ENCODE assay signal across 8 mouse cellular contexts in genomic region chr16:90283905-90284891, GRCm38 (mm10). TPM values are rescaled to one million over a fixed set of nuclear protein-coding genes. Genes with fewer than 3 reads are reported as not detected.
DNase-seq lines count a peak whose midpoint lies in the region; ATAC-seq and TF ChIP-seq lines count a peak whose summit lies in the region.

Gene Scaf4, minus strand, starts transcription at chr16:90284503.

- peak within 1 kb of the TSS; percentile 58 for H3K4me3 ChIP-seq in bone marrow, adult 2 months (replicated peaks; ENCODE audit: control insufficient read depth, low read depth, low read length)
- H3K4me3 ChIP-seq in embryonic facial prominence, embryonic 15.5 days (replicated peaks), result peak within 1 kb of the TSS; percentile 100
- peak within 1 kb of the TSS; percentile 100 for H3K4me3 ChIP-seq in kidney, embryonic 14.5 days (ENCODE audit: low read length)
- H3K4me3 ChIP-seq in limb, embryonic 15.5 days, result peak within 1 kb of the TSS; percentile 100

- H3K4me1 ChIP-seq in bone marrow, adult 2 months (ENCODE audit: control insufficient read depth, insufficient read depth, low read length), result peaks cover 2% of the 10 kb centered on the region
- peaks cover 37% of the 10 kb centered on the region for H3K4me1 ChIP-seq in embryonic facial prominence, embryonic 15.5 days
- peaks cover 26% of the 10 kb centered on the region; the same call in 1 of the 2 replicates for H3K4me1 ChIP-seq in kidney, embryonic 14.5 days (ENCODE audit: control insufficient read depth, insufficient read depth, low read length)
- H3K4me1 ChIP-seq in limb, embryonic 15.5 days, result peaks cover 38% of the 10 kb centered on the region

- DNase-seq in 416B (ENCODE audit: low read depth), result peak; percentile 90
- peak; percentile 94 to 96 for DNase-seq in heart, adult 9 months (ENCODE audit: low spot score in 2 of 2)
- DNase-seq in monocyte, adult 2 months (ENCODE audit: low read depth in 1 of 2, low spot score in 2 of 2), result peak; percentile 87 to 92
- DNase-seq in spleen, postnatal 36 days (ENCODE audit: low spot score in 2 of 2), result peak; percentile 94

- under 1% methylated on average over 111 of the region's 123 CpGs for WGBS in bone marrow, adult 2 months
- under 1% methylated on average over 110 of the region's 123 CpGs for WGBS in embryonic facial prominence, embryonic 15.5 days
- under 1% methylated on average over 100 of the region's 123 CpGs for WGBS in kidney, embryonic 14.5 days
- WGBS in limb, embryonic 15.5 days, result under 1% methylated on average over 110 of the region's 123 CpGs

- TF ChIP-seq CTCF in bone marrow, adult 2 months (IDR thresholded peaks at IDR 0.05; ENCODE audit: control insufficient read depth, insufficient read depth, low read length), result no peak

- no peaks in the 10 kb centered on the region for H3K9me3 ChIP-seq in embryonic facial prominence, embryonic 15.5 days (replicated peaks)
- H3K9me3 ChIP-seq in kidney, embryonic 14.5 days (ENCODE audit: control insufficient read depth, low read length), result no peaks in the 10 kb centered on the region
- no peaks in the 10 kb centered on the region for H3K9me3 ChIP-seq in limb, embryonic 15.5 days

- peak; percentile 77; the same call in 1 of the 2 replicates for TF ChIP-seq POLR2A in bone marrow, adult 2 months (IDR thresholded peaks at IDR 0.05; ENCODE audit: borderline replicate concordance, control insufficient read depth, low read depth, low read length)

- H3K9ac ChIP-seq in embryonic facial prominence, embryonic 15.5 days, result peak within 1 kb of the TSS; percentile 80
- peak within 1 kb of the TSS; percentile 99 for H3K9ac ChIP-seq in kidney, embryonic 14.5 days (ENCODE audit: low read depth, low read length)
- H3K9ac ChIP-seq in limb, embryonic 15.5 days, result peak within 1 kb of the TSS; percentile 96

- no peaks in the 10 kb centered on the region for H3K36me3 ChIP-seq in embryonic facial prominence, embryonic 15.5 days
- H3K36me3 ChIP-seq in kidney, embryonic 14.5 days (ENCODE audit: control insufficient read depth, insufficient read depth, low read length), result no peaks in the 10 kb centered on the region
- no peaks in the 10 kb centered on the region for H3K36me3 ChIP-seq in limb, embryonic 15.5 days

- ATAC-seq in embryonic facial prominence, embryonic 15.5 days (ENCODE audit: insufficient number of reproducible peaks, low FRiP score, low TSS enrichment, low read depth), result peak; percentile 98
- ATAC-seq in kidney, embryonic 14.5 days (ENCODE audit: low FRiP score, low TSS enrichment), result peak; percentile 97
- ATAC-seq in limb, embryonic 15.5 days (ENCODE audit: insufficient number of reproducible peaks, low FRiP score, low TSS enrichment, low read depth), result peak; percentile 96

- peak within 1 kb of the TSS; percentile 84 for H3K4me2 ChIP-seq in embryonic facial prominence, embryonic 15.5 days (replicated peaks)
- H3K4me2 ChIP-seq in kidney, embryonic 14.5 days (replicated peaks; ENCODE audit: low read depth, low read length), result peak within 1 kb of the TSS; percentile 80
- H3K4me2 ChIP-seq in limb, embryonic 15.5 days, result peak within 1 kb of the TSS; percentile 76

- peak within 1 kb of the TSS; percentile 97 for H3K27ac ChIP-seq in bone marrow, adult 2 months (ENCODE audit: control insufficient read depth, insufficient read depth, low read depth, low read length, poor library complexity)
- H3K27ac ChIP-seq in embryonic facial prominence, embryonic 15.5 days (replicated peaks), result peak within 1 kb of the TSS; percentile 93
- peak within 1 kb of the TSS; percentile 97 for H3K27ac ChIP-seq in kidney, embryonic 14.5 days (ENCODE audit: low read depth, low read length)
- H3K27ac ChIP-seq in limb, embryonic 15.5 days, result peak within 1 kb of the TSS; percentile 95

- no peaks in the 10 kb centered on the region for H3K27me3 ChIP-seq in embryonic facial prominence, embryonic 15.5 days
- H3K27me3 ChIP-seq in kidney, embryonic 14.5 days (ENCODE audit: control insufficient read depth, insufficient read depth, low read length), result no peaks in the 10 kb centered on the region; the same call in 1 of the 2 replicates
- no peaks in the 10 kb centered on the region for H3K27me3 ChIP-seq in limb, embryonic 15.5 days

RNA-seq across cellular contexts. Expression of gene Scaf4, which starts in this region (rescaled TPM):
- polyA plus RNA-seq in bone marrow, adult 2 months (2011; ENCODE audit: insufficient read depth, insufficient read length, low replicate concordance, missing spikeins), result 27.2 and 30.0 TPM in 2 replicates
- 27.9 and 31.3 TPM in 2 replicates for polyA plus RNA-seq in embryonic facial prominence, embryonic 15.5 days (2015; fragmentation: Nextera tagmentation; extraction: Ambion mirVana)
- 25.0 and 37.0 TPM in 2 replicates for polyA plus RNA-seq in kidney, embryonic 14.5 days (2014; fragmentation: Nextera tagmentation; extraction: Ambion mirVana)
- 21.8 and 23.4 TPM in 2 replicates for polyA plus RNA-seq in limb, embryonic 15.5 days (2015; fragmentation: Nextera tagmentation; extraction: Ambion mirVana)

Comparison
In these comparisons a context has a peak if more than half of its experiments do, and no peak if none do; other contexts are left out.
1. Peak in every context shown above with its lines: DNase-seq, ATAC-seq, H3K4me3 ChIP-seq and H3K27ac ChIP-seq.